Mouse (Mus musculus): ENCODE data around the gene Slc15a1. TPM values are rescaled to one million over a fixed set of nuclear protein-coding genes. Genes with fewer than 3 reads are reported as not detected.

Gene Slc15a1
- total RNA-seq, 1 experiment from 2014 or later, result not detected

- ATAC-seq (replicated peaks; ENCODE audit: low read depth, poor library complexity, severe bottlenecking), result no peak
Observed at GRCm38 (mm10) chr14:121455976-121456375, 49.1 kb downstream of the Slc15a1 start.

DNA sequence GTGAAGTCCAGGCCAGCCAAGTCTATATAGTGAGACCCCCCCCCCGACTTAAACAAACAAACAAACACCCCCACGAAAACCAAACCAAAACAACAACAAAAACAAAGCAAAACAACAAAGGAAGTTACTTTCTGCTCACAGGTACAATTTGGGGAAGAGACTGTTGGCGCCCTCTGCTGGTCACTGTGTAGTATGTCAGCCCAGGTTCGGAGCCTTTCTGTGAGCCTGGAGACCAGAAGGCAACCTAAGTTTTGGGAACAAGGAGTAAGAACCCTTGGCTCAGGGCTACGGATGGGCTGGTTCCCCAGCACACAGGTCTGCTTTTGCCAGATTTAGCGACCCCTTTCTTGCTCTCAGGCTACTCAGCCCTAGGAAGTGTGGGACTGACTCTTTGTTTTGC is 49.5 kb downstream of the Slc15a1 start:
- peak; percentile 54 for ATAC-seq (replicated peaks; ENCODE audit: low read depth, poor library complexity, severe bottlenecking)

- no peak for ATAC-seq (replicated peaks; ENCODE audit: low read depth, poor library complexity, severe bottlenecking)
Observed at GRCm38 (mm10) chr14:121453130-121453529, 51.9 kb downstream of the Slc15a1 start.

GRCm38 (mm10) chr14:121452227-121452626 is 52.8 kb downstream of the Slc15a1 start:
- ATAC-seq (replicated peaks; ENCODE audit: low read depth, poor library complexity, severe bottlenecking), result no peak

GRCm38 (mm10) chr14:121451424-121452029 is 53.5 kb downstream of the Slc15a1 start:
- no peak for ATAC-seq (replicated peaks; ENCODE audit: low read depth, poor library complexity, severe bottlenecking)

GRCm38 (mm10) chr14:121450504-121451423 is 54.3 kb downstream of the Slc15a1 start:
- ATAC-seq (replicated peaks; ENCODE audit: low read depth, poor library complexity, severe bottlenecking), result peak; percentile 75

DNA sequence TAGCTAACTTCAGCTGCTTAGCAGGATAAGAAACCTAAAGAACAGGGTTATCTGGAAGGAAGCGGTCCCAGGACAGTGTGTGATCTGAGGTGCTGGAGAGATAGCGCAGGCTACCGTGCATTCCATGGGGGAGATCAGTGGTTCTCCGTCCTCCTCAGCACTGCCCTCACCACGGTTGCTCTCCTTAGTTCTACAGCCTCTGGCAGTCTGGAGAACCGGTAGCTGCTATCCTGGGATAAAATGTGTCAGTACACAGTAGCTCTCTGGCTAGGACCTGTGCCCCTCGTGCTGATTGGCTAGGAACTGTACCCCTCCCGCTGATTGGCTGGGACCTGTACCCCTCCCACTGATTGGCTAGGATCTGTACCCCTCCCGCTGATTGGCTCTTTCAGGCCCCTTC is 58.1 kb downstream of the Slc15a1 start:
- peak; percentile 67 for ATAC-seq (replicated peaks; ENCODE audit: low read depth, poor library complexity, severe bottlenecking)

DNA sequence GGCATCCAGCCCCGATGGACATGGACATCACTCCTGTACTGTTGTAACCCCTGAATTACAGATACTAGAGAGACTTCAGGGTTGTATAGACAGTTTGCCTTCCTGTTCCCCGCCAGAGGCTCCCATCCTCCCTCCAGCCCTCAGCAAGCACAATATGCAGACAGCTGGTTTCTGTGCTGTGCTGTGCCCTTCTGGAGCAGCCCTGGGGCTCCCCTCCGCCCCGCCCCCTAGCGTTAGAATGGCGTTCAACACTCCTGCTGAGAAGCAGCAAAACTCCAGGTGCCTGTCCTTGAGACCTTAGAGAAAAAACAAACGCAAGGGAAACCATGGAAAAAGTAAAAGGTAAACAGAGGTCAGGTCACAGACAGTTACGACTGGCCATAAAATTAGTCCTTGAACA is 59.9 kb downstream of the Slc15a1 start:
- ATAC-seq (replicated peaks; ENCODE audit: low read depth, poor library complexity, severe bottlenecking), result peak; percentile 68

GRCm38 (mm10) chr14:121440807-121441206 is 64.2 kb downstream of the Slc15a1 start:
- no peak for ATAC-seq (replicated peaks; ENCODE audit: low read depth, poor library complexity, severe bottlenecking)

DNA sequence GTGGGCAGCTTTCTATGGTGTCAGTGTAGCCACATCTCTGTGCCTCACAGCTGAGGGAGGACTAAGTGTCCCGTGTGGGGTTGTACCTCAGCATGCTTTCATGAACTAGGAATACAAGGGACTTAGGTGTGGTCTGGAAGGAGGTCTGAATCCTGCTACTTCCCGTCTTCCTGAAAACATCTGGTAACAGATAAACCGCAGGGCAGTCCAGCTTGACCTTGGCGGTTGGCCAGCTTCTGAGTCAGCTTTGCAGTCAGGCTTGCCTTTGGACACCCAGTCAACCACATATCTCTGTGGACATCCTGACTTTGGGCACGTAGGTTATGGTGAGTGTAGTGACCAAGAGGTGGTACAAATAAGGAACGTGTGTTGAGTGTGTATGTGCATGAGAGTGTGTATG is 68.0 kb downstream of the Slc15a1 start:
- peak; percentile 60 for ATAC-seq (replicated peaks; ENCODE audit: low read depth, poor library complexity, severe bottlenecking)

DNA sequence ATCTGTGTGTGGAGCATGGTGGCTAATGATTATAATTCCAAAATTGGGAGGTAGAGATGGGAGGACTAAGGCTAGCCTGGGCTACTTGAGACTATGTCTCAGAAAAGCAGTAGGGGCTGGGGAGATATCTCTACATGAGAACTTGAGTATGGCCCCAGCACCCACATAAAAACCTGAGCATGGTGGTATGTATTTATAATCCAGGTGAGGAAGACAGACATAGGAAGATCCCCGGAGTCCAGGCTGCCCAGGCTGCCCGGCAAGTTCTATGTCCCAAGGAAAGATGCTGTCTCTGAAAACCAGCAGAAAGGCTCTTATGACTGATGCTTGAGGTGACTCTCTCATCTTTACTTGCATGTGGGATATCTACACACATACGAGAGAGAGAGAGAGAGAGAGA is 68.6 kb downstream of the Slc15a1 start:
- ATAC-seq (replicated peaks; ENCODE audit: low read depth, poor library complexity, severe bottlenecking), result no peak

GRCm38 (mm10) chr14:121435794-121436193 is 69.3 kb downstream of the Slc15a1 start:
- ATAC-seq (replicated peaks; ENCODE audit: low read depth, poor library complexity, severe bottlenecking), result peak; percentile 83

GRCm38 (mm10) chr14:121431261-121431660 is 73.8 kb downstream of the Slc15a1 start:
- no peak for ATAC-seq (replicated peaks; ENCODE audit: low read depth, poor library complexity, severe bottlenecking)

- no peak for ATAC-seq (replicated peaks; ENCODE audit: low read depth, poor library complexity, severe bottlenecking)
Observed at GRCm38 (mm10) chr14:121429854-121430535, 75.1 kb downstream of the Slc15a1 start.

GRCm38 (mm10) chr14:121428148-121428547 is 76.9 kb downstream of the Slc15a1 start:
- ATAC-seq (replicated peaks; ENCODE audit: low read depth, poor library complexity, severe bottlenecking), result no peak

DNA sequence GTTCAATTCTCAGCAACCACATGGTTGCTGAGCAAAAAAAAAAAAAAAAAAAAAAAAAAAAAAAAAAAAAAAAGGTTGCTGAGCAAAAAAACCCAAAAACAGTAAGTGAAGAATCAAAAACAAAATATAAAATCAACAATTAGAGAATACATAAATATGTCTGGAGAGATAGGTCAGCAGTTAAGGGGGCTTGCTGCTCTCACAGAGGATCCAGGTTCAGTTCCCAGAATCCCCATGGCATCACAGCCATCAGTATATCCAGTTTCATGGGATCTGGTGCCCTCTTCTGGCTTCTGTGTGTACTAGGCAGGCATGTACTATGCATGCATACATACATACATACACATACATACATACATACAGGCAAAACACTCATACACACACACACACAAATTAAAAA is 78.3 kb downstream of the Slc15a1 start:
- 0 out of 2 replicates have a peak, but pooled peaks have one; percentile 19 for ATAC-seq (replicated peaks; ENCODE audit: low read depth, poor library complexity, severe bottlenecking)

DNA sequence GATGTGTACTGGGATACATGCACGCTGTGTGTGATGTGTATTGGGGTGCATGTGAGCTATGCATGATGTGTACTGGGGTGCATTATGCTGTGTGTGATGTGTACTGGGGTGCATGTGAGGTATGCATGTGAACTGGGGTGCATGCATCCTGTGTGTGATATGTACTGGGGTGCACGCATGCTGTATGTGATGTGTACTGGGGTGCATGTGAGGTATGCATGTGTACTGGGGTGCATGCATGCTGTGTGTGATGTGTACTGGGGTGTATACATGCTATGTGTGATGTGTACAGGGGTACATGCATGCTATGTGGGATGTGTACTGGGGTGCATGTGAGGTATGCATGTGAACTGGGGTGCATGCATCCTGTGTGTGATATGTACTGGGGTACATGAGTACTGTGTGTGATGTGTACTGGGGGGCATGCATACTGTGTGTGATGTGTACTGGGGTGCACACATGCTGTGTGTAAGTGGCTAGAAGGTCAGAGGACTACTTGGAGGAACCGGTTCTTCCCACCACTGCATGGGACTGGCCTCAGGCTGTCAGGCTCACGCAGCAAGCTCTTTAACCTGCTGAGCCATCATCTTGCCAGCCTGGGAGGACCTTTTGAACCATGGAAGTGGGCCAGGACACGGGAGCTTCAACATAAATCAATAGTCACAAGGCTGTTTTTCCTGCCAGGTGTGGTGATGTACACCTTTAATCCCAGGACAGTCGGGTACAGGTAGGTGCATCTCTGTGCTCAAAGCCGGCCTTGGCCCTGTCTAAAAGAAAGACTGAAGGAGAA is 79.9 kb downstream of the Slc15a1 start:
- ATAC-seq (replicated peaks; ENCODE audit: low read depth, poor library complexity, severe bottlenecking), result no peak

GRCm38 (mm10) chr14:121423341-121423751 is 81.7 kb downstream of the Slc15a1 start:
- ATAC-seq (replicated peaks; ENCODE audit: low read depth, poor library complexity, severe bottlenecking), result peak; percentile 43

GRCm38 (mm10) chr14:121422664-121423340 is 82.2 kb downstream of the Slc15a1 start:
- peak; percentile 79 for ATAC-seq (replicated peaks; ENCODE audit: low read depth, poor library complexity, severe bottlenecking)

Measured in common myeloid progenitor, adult 5-6 weeks (primary cell).